Mouse (Mus musculus) adrenal gland, adult 18-20 months (tissue): ENCODE results near the gene Edaradd. TPM values are rescaled to one million over a fixed set of nuclear protein-coding genes. Genes with fewer than 3 reads are reported as not detected.

Experiments
- DNase-seq, 2 experiments: peaks; one replicate each; pipeline ENCODE4 v3.0.0; 2021 to 2022; ENCODE audit warnings: low spot score in 2 of 2
- long read RNA-seq, 2 experiments: library from polyadenylated mRNA; stranded (forward); transcript quantifications; one replicate each; pipeline ENCODE4 v2.0.0; 2021
- total RNA-seq, 2 experiments: library from RNA; stranded (reverse); gene quantifications; 1 replicate in 1 of 2; 2 replicates in 1 of 2; pipeline ENCODE4 v1.2.3; 2021

Edaradd gene
- under 1 TPM; 0.06 to 0.07 TPM for total RNA-seq
- long read RNA-seq, experiment 1, result 0 reads
- long read RNA-seq, experiment 2, full-length matches to known transcripts, result 1 of 1 reads
- long read RNA-seq, experiment 2, partial matches to known transcripts, result 0 of 1 reads
- long read RNA-seq, experiment 2, other reads (novel, unspliced or antisense), result 0 of 1 reads

GRCm38 (mm10) chr13:12519955-12520584 is at the start of gene Edaradd:
Gene Edaradd, minus strand, starts transcription at chr13:12520438.
- peak; percentile 42 to 50 for DNase-seq

- DNase-seq, result no peak
These were observed 49.5 kb upstream of the Edaradd start for GRCm38 (mm10) chr13:12569741-12570140.

- no peak for DNase-seq
These were observed 48.6 kb upstream of the Edaradd start for GRCm38 (mm10) chr13:12568597-12569469.

- DNase-seq, result no peak
These were observed 47.7 kb upstream of the Edaradd start for GRCm38 (mm10) chr13:12567936-12568335.

GRCm38 (mm10) chr13:12565621-12566390 is 45.6 kb upstream of the Edaradd start, which contains the start of gene Ero1lb:
Gene Ero1lb, plus strand, starts transcription at chr13:12565874.
- peak; percentile 96 to 98 for DNase-seq

- no peak for DNase-seq
These were observed 42.0 kb upstream of the Edaradd start for GRCm38 (mm10) chr13:12562256-12562655.

GRCm38 (mm10) chr13:12561729-12562128 is 41.5 kb upstream of the Edaradd start:
- DNase-seq, result no peak

GRCm38 (mm10) chr13:12559462-12560120 is 39.4 kb upstream of the Edaradd start:
- no peak for DNase-seq

GRCm38 (mm10) chr13:12559044-12559443 is 38.8 kb upstream of the Edaradd start:
- no peak for DNase-seq

- no peak for DNase-seq
These were observed 34.0 kb upstream of the Edaradd start for GRCm38 (mm10) chr13:12554211-12554610.

GRCm38 (mm10) chr13:12543880-12544568 is 23.8 kb upstream of the Edaradd start:
- DNase-seq, result no peak

GRCm38 (mm10) chr13:12543246-12543645 is 23.0 kb upstream of the Edaradd start:
- no peak for DNase-seq

GRCm38 (mm10) chr13:12542006-12542981 is 22.1 kb upstream of the Edaradd start:
- peak; percentile 44 to 50 for DNase-seq

- no peak for DNase-seq
These were observed 19.9 kb upstream of the Edaradd start for GRCm38 (mm10) chr13:12540119-12540518.

GRCm38 (mm10) chr13:12539716-12540115 is 19.5 kb upstream of the Edaradd start:
- no peak for DNase-seq

GRCm38 (mm10) chr13:12537971-12538370 is 17.7 kb upstream of the Edaradd start:
- DNase-seq, result peak; percentile 44 to 62

- DNase-seq, result no peak
These were observed 14.4 kb upstream of the Edaradd start for GRCm38 (mm10) chr13:12534628-12535027.

- no peak for DNase-seq
These were observed 5.4 kb upstream of the Edaradd start for GRCm38 (mm10) chr13:12525678-12526077.

GRCm38 (mm10) chr13:12522346-12522745 is 2.1 kb upstream of the Edaradd start:
- DNase-seq, result no peak
